Mouse (Mus musculus) neural tube, embryonic 12.5 days (tissue): ENCODE measurements around the gene Npas2. TPM values are rescaled to one million over a fixed set of nuclear protein-coding genes. Genes with fewer than 3 reads are reported as not detected.

ENCODE experiments used
- ATAC-seq: fragments of 200-750 bp; cut with Nextera tagmentation; 2 replicates; pipeline ENCODE4 v1.8.0; 2017; ENCODE audit warnings: low read depth, mild to moderate bottlenecking, moderate TSS enrichment, moderate library complexity; ENCODE audit not compliant: low FRiP score
- H3K27ac ChIP-seq: fragments of 300-500 bp; sonication (generic); 2 replicates; pipeline ENCODE4 v1.5.1; 2016
- H3K27me3 ChIP-seq: fragments of 300-500 bp; sonication (generic); replicated peaks from 2 replicates; pipeline ENCODE4 v1.6.1; 2016; ENCODE audit warnings: mild to moderate bottlenecking
- H3K36me3 ChIP-seq: fragments of 300-500 bp; sonication (generic); 2 replicates; pipeline ENCODE4 v1.6.1; 2016; ENCODE audit warnings: mild to moderate bottlenecking
- H3K4me1 ChIP-seq: fragments of 300-500 bp; sonication (generic); 2 replicates; pipeline ENCODE4 v1.6.1; 2016
- H3K4me2 ChIP-seq: fragments of 300-500 bp; sonication (generic); replicated peaks from 2 replicates; pipeline ENCODE4 v1.6.1; 2016; ENCODE audit warnings: mild to moderate bottlenecking
- H3K4me3 ChIP-seq: fragments of 300-500 bp; sonication (generic); 2 replicates; pipeline ENCODE4 v1.5.1; 2016
- H3K9ac ChIP-seq: fragments of 300-500 bp; sonication (generic); 2 replicates; pipeline ENCODE4 v1.6.1; 2016; ENCODE audit warnings: mild to moderate bottlenecking
- H3K9me3 ChIP-seq: fragments of 300-500 bp; sonication (generic); 2 replicates; pipeline ENCODE4 v1.6.1; 2016; ENCODE audit warnings: mild to moderate bottlenecking
- WGBS: fragments of 180-500 bp; shearing (Covaris S2); methylation state at CpG from one replicate; pipeline ENCODE4 v1.1.7; 2016; 5-methylcytosine and 5-hydroxymethylcytosine counted together
- polyA plus RNA-seq: library from polyadenylated mRNA; unstranded; fragments of >200 nt; fragmentation: Nextera tagmentation; extraction: Ambion mirVana; gene quantifications from 2 replicates; pipeline ENCODE4 v1.2.1, GENCODE M21; 2016

Gene Npas2
- polyA plus RNA-seq, 1 experiment from 2014 or later: 0.08 TPM

DNA sequence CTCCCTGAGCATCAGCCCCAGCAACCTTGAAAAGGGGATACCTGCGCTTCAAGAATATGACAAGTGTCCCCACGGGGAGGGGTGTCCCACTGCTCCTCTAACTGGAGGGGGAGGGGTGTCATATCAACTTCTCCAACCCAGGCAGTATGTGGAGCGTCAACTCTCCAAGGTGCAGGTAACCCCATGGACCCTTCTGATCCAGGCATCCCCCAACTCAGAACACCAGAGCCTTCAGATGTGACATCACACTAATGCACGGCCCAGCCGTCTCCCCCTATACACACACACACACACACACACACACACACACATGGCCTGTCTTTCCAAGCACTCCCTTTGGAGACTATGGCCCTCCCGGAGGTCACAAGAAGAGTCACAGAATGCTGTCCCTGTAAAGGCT is 198.1 kb downstream of the Npas2 start:
- WGBS: 92% methylated on average over 6 of the region's 6 CpGs
- Histone ChIP-seq H3K4me3 (no peak overlapping the region), H3K4me2 (no peak overlapping the region), H3K9ac (no peak overlapping the region), H3K27ac (no peak overlapping the region), H3K36me3 (no peaks in the 10 kb centered on the region), H3K4me1 (no peaks in the 10 kb centered on the region), H3K27me3 (no peaks in the 10 kb centered on the region), H3K9me3 (no peaks in the 10 kb centered on the region)
- ATAC-seq: no peak

DNA sequence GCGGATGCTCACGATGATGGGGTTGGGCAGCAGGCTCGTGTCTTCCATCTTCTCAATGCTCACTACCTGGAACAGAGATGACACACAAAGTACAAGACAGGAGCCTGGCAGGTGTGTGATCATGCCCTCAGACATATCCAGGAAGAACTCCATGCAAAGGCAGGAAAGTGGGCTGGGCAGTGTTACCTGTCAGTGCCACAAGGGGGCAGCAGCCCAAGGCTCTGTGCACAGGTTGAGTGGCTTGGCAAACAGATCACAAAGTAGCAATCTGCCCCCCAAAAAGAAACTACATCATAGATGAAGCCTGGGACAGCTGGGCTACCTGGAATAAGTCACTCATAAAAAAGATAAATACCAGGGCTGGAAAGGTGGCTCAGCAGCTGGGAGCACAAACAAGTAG is 198.7 kb downstream of the Npas2 start:
- Histone ChIP-seq H3K27me3 (no peaks in the 10 kb centered on the region), H3K9me3 (0 out of 2 replicates have a peak, but pooled peaks cover 2% of the 10 kb centered on the region), H3K27ac (no peak overlapping the region), H3K4me2 (no peak overlapping the region), H3K36me3 (peaks cover 1% of the 10 kb centered on the region; the same call in 1 of the 2 replicates), H3K9ac (no peak overlapping the region), H3K4me1 (no peaks in the 10 kb centered on the region), H3K4me3 (no peak overlapping the region)
- ATAC-seq: no peak; the same call in 1 of the 2 replicates
- WGBS: 61% methylated on average over 3 of the region's 3 CpGs

DNA sequence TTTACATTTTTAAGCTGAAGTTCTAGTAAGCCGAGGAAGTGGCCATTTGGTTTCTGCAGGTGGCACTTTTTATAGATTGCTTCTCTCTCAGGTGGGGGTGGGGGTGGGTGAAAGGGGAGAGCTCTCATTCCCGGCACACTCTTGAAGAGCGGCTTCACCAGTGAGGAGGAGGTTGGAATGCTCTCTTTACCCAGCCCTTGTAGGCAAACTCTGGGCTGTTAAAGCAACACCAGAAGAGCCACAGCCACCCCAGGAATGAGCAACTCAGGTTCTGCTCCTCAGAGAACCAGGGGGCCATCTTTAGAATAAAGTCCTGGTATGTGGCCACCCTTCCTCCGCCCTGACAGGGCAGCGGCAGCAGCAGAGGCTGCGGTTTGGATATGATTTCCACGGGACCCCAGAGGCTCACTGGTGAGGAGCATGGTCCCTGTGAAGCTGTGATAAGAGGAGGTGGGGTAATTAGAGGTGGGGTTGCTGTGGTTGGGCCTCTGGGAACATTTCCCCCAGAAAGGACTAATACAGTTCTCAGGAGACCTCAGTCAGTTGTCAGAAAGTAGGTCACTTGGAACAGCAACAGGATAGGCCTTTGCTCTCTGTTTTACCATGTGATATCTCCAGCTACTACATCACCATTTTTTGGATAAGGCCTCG is 199.8 kb downstream of the Npas2 start:
- ATAC-seq: no peak
- no peak overlapping the region for H3K4me3 ChIP-seq
- H3K9ac ChIP-seq: no peak overlapping the region
- H3K4me1 ChIP-seq: no peaks in the 10 kb centered on the region
- no peaks in the 10 kb centered on the region for H3K27me3 ChIP-seq
- H3K4me2 ChIP-seq: no peak overlapping the region
- peaks cover 4% of the 10 kb centered on the region; the same call in 1 of the 2 replicates for H3K36me3 ChIP-seq
- 82% methylated on average over 8 of the region's 8 CpGs for WGBS
- H3K27ac ChIP-seq: no peak overlapping the region
- H3K9me3 ChIP-seq: 0 out of 2 replicates have a peak, but pooled peaks cover 4% of the 10 kb centered on the region

DNA sequence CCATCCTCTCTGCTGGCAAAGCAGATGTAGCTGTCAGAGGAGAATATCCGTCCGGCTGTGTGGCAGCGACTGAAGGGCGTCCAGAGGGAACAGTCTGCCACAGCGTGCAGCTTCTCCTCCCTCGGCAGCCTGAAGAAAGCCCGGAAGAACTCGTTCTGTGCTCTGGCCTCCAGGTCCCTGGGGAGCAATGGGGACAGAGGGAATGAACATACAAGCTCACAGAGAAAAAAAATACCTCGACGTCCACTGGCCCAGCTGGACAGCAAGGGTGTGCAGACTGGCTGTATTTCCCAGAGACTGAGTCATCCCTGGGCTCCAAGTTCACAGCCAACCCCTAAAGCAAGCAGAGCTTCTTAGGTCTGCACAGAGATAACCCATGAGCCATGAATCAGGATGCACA is 200.6 kb downstream of the Npas2 start:
- no peak for ATAC-seq
- no peak overlapping the region for H3K4me2 ChIP-seq
- 53% methylated on average over 10 of the region's 10 CpGs for WGBS

DNA sequence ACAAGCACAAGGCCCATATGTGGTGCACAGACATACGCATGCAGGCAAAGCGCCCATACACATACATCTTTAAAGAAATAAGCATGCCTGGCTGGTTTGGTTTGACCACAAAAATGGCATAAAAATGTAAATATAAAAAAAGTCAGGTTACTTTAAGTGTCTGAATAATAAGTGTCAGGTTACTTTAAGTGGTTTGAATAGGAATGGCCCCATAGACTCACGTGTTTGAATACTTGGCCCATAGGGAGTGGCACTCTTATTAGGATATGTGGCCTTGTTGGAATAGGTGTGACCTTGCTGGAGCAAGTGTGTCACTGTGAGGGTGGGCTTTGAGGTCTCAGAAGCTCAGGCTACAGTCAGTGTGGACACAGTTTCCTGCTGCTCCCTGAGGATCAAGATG is 201.1 kb downstream of the Npas2 start:
- Histone ChIP-seq H3K9me3 (0 out of 2 replicates have a peak, but pooled peaks cover 4% of the 10 kb centered on the region), H3K36me3 (peaks cover 4% of the 10 kb centered on the region; the same call in 1 of the 2 replicates), H3K27ac (no peak overlapping the region), H3K4me2 (no peak overlapping the region), H3K27me3 (no peaks in the 10 kb centered on the region), H3K9ac (no peak overlapping the region), H3K4me1 (no peaks in the 10 kb centered on the region), H3K4me3 (no peak overlapping the region)
- WGBS: 81% methylated on average over 3 of the region's 3 CpGs
- no peak for ATAC-seq

More for the DNA sequence above, 200.6 kb downstream of the Npas2 start:
- Histone ChIP-seq H3K4me3 (no peak overlapping the region), H3K9me3 (0 out of 2 replicates have a peak, but pooled peaks cover 4% of the 10 kb centered on the region), H3K27me3 (no peaks in the 10 kb centered on the region), H3K27ac (no peak overlapping the region), H3K36me3 (peaks cover 4% of the 10 kb centered on the region; the same call in 1 of the 2 replicates), H3K4me1 (no peaks in the 10 kb centered on the region), H3K9ac (no peak overlapping the region)

DNA sequence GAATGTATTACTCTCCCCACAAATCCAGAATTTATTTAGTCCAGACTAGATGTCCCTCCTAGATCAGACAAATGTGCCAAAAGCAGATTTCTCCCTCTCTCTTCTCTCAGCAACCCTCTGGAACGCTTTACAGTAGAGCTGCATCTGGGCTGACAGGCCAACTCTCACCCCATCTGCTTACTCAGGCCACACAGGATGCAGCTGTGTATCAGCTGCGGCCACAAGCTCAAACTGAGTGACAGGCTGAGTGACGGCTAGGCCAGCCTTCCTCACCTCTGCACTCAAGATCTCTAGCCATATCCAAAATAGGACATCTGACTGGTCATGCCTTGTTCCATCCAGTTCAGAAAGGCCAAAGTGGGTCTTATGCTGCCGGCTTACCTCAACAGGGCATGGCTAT is 202.8 kb downstream of the Npas2 start:
- H3K4me2 ChIP-seq: no peak overlapping the region
- H3K9ac ChIP-seq: no peak overlapping the region
- no peaks in the 10 kb centered on the region for H3K4me1 ChIP-seq
- H3K36me3 ChIP-seq: peaks cover 4% of the 10 kb centered on the region; the same call in 1 of the 2 replicates
- no peak overlapping the region for H3K27ac ChIP-seq
- no peak for ATAC-seq
- 82% methylated on average over 4 of the region's 4 CpGs for WGBS
- no peak overlapping the region for H3K4me3 ChIP-seq
- H3K9me3 ChIP-seq: 0 out of 2 replicates have a peak, but pooled peaks cover 4% of the 10 kb centered on the region
- H3K27me3 ChIP-seq: no peaks in the 10 kb centered on the region

DNA sequence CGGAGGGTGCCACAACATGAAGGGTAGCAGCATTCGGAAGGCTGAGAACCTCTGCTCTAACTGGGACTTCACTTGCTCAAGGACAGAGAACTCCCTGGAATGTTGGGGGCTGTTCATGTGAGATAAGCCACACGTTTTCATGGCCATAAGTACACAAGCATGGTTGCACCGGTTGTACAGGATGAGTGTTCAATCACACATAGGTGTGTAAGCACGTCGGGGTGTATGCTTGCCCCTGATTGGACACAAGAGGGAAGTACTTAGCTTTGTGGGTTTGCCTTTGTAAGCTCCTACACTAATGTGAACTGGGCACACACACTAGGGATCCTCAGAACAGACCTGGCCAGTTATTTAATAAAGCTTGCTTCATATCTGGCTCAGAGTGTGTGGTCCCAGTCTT is 204.8 kb downstream of the Npas2 start:
- Histone ChIP-seq H3K9me3 (0 out of 2 replicates have a peak, but pooled peaks cover 4% of the 10 kb centered on the region), H3K27me3 (no peaks in the 10 kb centered on the region), H3K4me1 (no peaks in the 10 kb centered on the region), H3K27ac (no peak overlapping the region), H3K36me3 (peaks cover 4% of the 10 kb centered on the region; the same call in 1 of the 2 replicates), H3K4me3 (no peak overlapping the region), H3K4me2 (no peak overlapping the region), H3K9ac (no peak overlapping the region)
- no peak for ATAC-seq
- whole genome bisulfite sequencing: 89% methylated on average over 6 of the region's 6 CpGs

DNA sequence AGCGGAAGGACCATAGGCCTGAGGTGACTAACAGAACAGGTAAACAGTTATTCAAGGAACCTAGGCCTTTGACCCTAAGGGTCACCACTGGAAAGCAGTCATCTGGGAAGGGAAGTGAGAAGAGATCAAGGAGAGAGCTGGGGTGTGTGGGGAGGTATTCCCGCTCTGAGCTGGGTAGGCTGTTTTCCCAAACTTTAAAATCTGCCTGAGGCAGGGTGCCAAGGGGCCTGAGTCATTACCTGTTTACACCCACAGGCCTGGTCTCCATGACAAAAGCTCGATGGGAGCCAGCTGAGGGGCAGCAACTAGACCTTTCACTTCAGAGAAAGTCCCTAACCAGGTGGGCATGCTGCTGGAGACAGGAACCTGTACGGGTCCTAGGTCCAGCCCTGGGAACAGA is 205.7 kb downstream of the Npas2 start:
- WGBS: 78% methylated on average over 4 of the region's 4 CpGs
- Histone ChIP-seq H3K4me1 (no peaks in the 10 kb centered on the region), H3K27me3 (no peaks in the 10 kb centered on the region), H3K4me3 (no peak overlapping the region), H3K9me3 (0 out of 2 replicates have a peak, but pooled peaks cover 4% of the 10 kb centered on the region), H3K4me2 (no peak overlapping the region), H3K36me3 (peaks cover 4% of the 10 kb centered on the region; the same call in 1 of the 2 replicates), H3K9ac (no peak overlapping the region), H3K27ac (no peak overlapping the region)
- no peak for ATAC-seq

DNA sequence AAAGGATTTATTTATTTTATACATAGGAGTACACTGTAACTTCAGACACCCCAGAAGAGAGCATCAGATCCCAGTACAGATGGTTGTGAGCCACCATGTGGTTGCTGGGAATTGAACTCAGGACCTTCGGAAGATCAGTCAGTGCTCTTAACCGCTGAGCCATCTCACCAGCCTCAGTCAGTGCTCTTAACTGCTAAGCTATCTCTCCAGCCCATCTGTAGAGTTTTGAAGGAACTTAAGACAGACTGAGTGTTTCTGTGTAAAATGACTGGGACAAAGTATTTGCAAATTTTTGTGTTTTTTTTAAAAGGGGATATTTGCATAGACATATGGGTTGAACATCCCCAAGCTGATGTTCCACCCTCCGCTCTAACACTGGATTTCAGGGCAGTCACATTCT is 206.6 kb downstream of the Npas2 start:
- H3K4me3 ChIP-seq: no peak overlapping the region
- 0 out of 2 replicates have a peak, but pooled peaks cover 4% of the 10 kb centered on the region for H3K9me3 ChIP-seq
- no peak for ATAC-seq
- H3K9ac ChIP-seq: no peak overlapping the region
- no peaks in the 10 kb centered on the region for H3K4me1 ChIP-seq
- WGBS: 95% methylated on average over 3 of the region's 3 CpGs
- no peak overlapping the region for H3K27ac ChIP-seq
- no peak overlapping the region for H3K4me2 ChIP-seq
- H3K27me3 ChIP-seq: no peaks in the 10 kb centered on the region
- H3K36me3 ChIP-seq: peaks cover 4% of the 10 kb centered on the region; the same call in 1 of the 2 replicates

DNA sequence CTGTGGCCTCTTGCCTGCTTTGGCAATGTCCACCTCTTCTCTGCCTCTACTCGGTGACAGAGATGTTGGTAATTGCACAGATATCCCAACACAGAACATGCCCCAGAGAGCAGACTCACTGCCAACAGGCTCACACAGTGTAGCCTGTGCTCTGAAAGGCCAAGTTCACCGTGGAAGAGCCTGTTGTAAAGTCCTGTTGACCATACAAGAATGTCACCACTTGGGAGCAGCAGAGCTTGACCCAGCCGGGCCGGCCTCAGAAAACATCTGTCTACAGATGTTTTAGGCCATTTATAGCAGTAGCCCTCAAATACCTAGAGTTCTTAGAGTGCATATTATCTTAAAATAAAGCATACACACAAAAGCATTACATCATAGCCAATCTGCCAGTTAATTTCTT is 213.6 kb downstream of the Npas2 start:
- Histone ChIP-seq H3K9me3 (no peaks in the 10 kb centered on the region), H3K36me3 (no peaks in the 10 kb centered on the region), H3K4me1 (peaks cover 7% of the 10 kb centered on the region; the same call in 1 of the 2 replicates), H3K9ac (no peak overlapping the region), H3K4me2 (no peak overlapping the region), H3K27me3 (no peaks in the 10 kb centered on the region), H3K27ac (no peak overlapping the region), H3K4me3 (no peak overlapping the region)
- WGBS: 82% methylated on average over 4 of the region's 4 CpGs
- ATAC-seq: no peak

DNA sequence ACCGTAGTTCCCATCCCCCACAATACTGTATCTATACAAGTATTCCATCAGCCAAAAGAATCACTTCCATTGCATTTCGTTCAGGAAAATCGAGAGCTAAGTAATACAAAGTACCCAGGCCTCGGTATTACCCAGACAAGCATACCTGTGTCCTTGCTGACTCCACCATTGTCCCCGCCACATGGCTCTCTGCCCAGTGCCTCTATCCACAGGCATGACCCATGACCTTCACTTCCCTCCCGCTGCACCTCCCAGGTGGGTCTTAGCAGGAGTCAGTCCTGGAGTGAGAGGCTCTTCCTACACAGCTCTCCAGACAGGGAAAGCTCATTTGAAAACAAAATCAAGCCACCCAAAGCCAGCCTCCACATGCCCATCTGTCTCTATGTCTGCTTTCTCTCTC is 214.6 kb downstream of the Npas2 start:
- no peak for ATAC-seq
- WGBS: 92% methylated on average over 6 of the region's 6 CpGs
- no peak overlapping the region for H3K4me2 ChIP-seq
- H3K9ac ChIP-seq: no peak overlapping the region
- no peak overlapping the region for H3K27ac ChIP-seq
- H3K27me3 ChIP-seq: no peaks in the 10 kb centered on the region
- H3K4me1 ChIP-seq: peaks cover 8% of the 10 kb centered on the region; the same call in 1 of the 2 replicates
- H3K4me3 ChIP-seq: no peak overlapping the region
- no peaks in the 10 kb centered on the region for H3K9me3 ChIP-seq
- H3K36me3 ChIP-seq: no peaks in the 10 kb centered on the region

DNA sequence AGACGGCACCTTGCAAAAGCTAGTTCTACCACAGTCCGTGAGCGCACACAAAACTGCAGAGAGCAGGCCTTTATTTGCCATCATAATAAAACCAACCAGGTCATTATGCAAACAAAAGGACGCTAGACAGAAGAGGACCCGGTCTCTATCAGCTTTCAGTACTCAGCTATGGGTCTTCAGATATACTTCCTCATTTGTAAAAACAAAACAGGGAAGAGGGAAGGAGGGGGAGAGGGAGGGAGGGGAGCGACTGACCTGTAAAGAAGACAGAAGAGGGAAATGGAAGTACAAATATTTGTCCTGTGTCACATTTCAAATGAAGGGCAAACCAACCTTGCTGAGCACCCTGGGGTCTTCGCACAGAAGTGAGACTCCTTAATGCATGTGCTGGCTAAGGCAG is 215.1 kb downstream of the Npas2 start:
- H3K27ac ChIP-seq: no peak overlapping the region
- H3K9ac ChIP-seq: no peak overlapping the region
- no peak overlapping the region for H3K4me2 ChIP-seq
- no peaks in the 10 kb centered on the region for H3K27me3 ChIP-seq
- H3K4me3 ChIP-seq: no peak overlapping the region
- peaks cover 8% of the 10 kb centered on the region; the same call in 1 of the 2 replicates for H3K4me1 ChIP-seq
- H3K36me3 ChIP-seq: no peaks in the 10 kb centered on the region
- WGBS: 57% methylated on average over 7 of the region's 7 CpGs
- H3K9me3 ChIP-seq: no peaks in the 10 kb centered on the region
- ATAC-seq: no peak
